Mouse (Mus musculus): ENCODE measurements around the gene Zfp768. TPM values are rescaled to one million over a fixed set of nuclear protein-coding genes. Genes with fewer than 3 reads are reported as not detected.
"Not testable (repeated sequence)": the region's sequence is repeated elsewhere in the genome, so short reads cannot be mapped to it uniquely, and the experiment has no call there.

Gene Zfp768
- 10 to 100 TPM; 35.2 to 38.9 TPM for total RNA-seq (2021)
- long read RNA-seq, experiment 1, transcript Zfp768-201 (2 exons, 2,356 nt), result major isoform, 38 of 46 reads
- long read RNA-seq, experiment 1, partial matches to known transcripts, result 0 of 46 reads
- long read RNA-seq, experiment 1, other reads (novel, unspliced or antisense), result 8 of 46 reads
- long read RNA-seq, experiment 2, transcript Zfp768-201 (2 exons, 2,356 nt), result major isoform, 46 of 63 reads
- long read RNA-seq, experiment 2, partial matches to known transcripts, result 0 of 63 reads
- long read RNA-seq, experiment 2, other reads (novel, unspliced or antisense), result 17 of 63 reads

GRCm38 (mm10) chr7:127345512-127346325 lies at the start of gene Zfp768:
Zfp768 (minus strand) TSS chr7:127345589.
- intact Hi-C loops (cut with DNase I), result no loop called here
- no peak for TF ChIP-seq CTCF (IDR thresholded peaks at IDR 0.05)
- peak; percentile 96 for DNase-seq
- Histone ChIP-seq H3K4me3 (peak within 1 kb of the TSS; percentile 77), H3K27ac (peak within 1 kb of the TSS; percentile 100)

GRCm38 (mm10) chr7:127393944-127394333 lies 48.5 kb upstream of the Zfp768 start:
- Histone ChIP-seq H3K4me3 (peak overlapping the region; percentile 87), H3K27ac (peak overlapping the region; percentile 93)
- no peak for TF ChIP-seq CTCF (IDR thresholded peaks at IDR 0.05)
- DNase-seq, result no peak
- intact Hi-C loops (cut with DNase I), result loop anchor here (2.0 kb wide), 1 partner anchor 29 kb away; no protein-coding TSS in a partner anchor

GRCm38 (mm10) chr7:127393157-127393943 lies 48.0 kb upstream of the Zfp768 start, which contains the start of gene E430018J23Rik:
E430018J23Rik (minus strand) TSS chr7:127393629.
- intact Hi-C loops (cut with DNase I), result no loop called here

GRCm38 (mm10) chr7:127392251-127392824 lies 46.9 kb upstream of the Zfp768 start:
- no peak for TF ChIP-seq CTCF (IDR thresholded peaks at IDR 0.05)
- H3K4me3 ChIP-seq, result peak overlapping the region; percentile 87
- DNase-seq, result no peak
- peak overlapping the region; percentile 93; the same call in 1 of the 2 replicates for H3K27ac ChIP-seq
- intact Hi-C loops (cut with DNase I), result no loop called here

More at GRCm38 (mm10) chr7:127393157-127393943, 48.0 kb upstream of the Zfp768 start, which contains the start of gene E430018J23Rik:
- Histone ChIP-seq H3K4me3 (peak within 1 kb of the TSS; percentile 87), H3K27ac (peak within 1 kb of the TSS; percentile 93)
- peak; percentile 96 for DNase-seq
- TF ChIP-seq CTCF (IDR thresholded peaks at IDR 0.05), result no peak

- Histone ChIP-seq H3K4me3 (no peak overlapping the region), H3K27ac (no peak overlapping the region)
- no peak for TF ChIP-seq CTCF (IDR thresholded peaks at IDR 0.05)
- intact Hi-C loops (cut with DNase I), result no loop called here
- DNase-seq, result no peak
Measured at GRCm38 (mm10) chr7:127391538-127391937, 46.1 kb upstream of the Zfp768 start.

GRCm38 (mm10) chr7:127390306-127390705 lies 44.9 kb upstream of the Zfp768 start:
- H3K4me3 ChIP-seq, result no peak overlapping the region
- TF ChIP-seq CTCF (IDR thresholded peaks at IDR 0.05), result no peak
- H3K27ac ChIP-seq, result no peak overlapping the region
- intact Hi-C loops (cut with DNase I), result no loop called here
- no peak for DNase-seq

GRCm38 (mm10) chr7:127388201-127388600 lies 42.8 kb upstream of the Zfp768 start:
- H3K27ac ChIP-seq; intact Hi-C loops (cut with DNase I); DNase-seq; H3K4me3 ChIP-seq: not testable (repeated sequence)

- DNase-seq, result peak; percentile 91
- no peak for TF ChIP-seq CTCF (IDR thresholded peaks at IDR 0.05)
- Histone ChIP-seq H3K27ac (peak within 1 kb of the TSS; percentile 91), H3K4me3 (peak within 1 kb of the TSS; percentile 88)
- intact Hi-C loops (cut with DNase I), result no loop called here
Measured at GRCm38 (mm10) chr7:127386641-127387392, 41.4 kb upstream of the Zfp768 start, which contains the start of gene 9130019O22Rik. 9130019O22Rik (minus strand) TSS chr7:127387166.

- DNase-seq; H3K4me3 ChIP-seq; intact Hi-C loops (cut with DNase I); H3K27ac ChIP-seq: not testable (repeated sequence)
Measured at GRCm38 (mm10) chr7:127385560-127385959, 40.2 kb upstream of the Zfp768 start.

GRCm38 (mm10) chr7:127378310-127378921 lies 33.0 kb upstream of the Zfp768 start:
- H3K4me3 ChIP-seq, result no peak overlapping the region
- TF ChIP-seq CTCF (IDR thresholded peaks at IDR 0.05), result no peak
- no peak for DNase-seq
- intact Hi-C loops (cut with DNase I), result no loop called here
- no peak overlapping the region for H3K27ac ChIP-seq
